Mouse (Mus musculus): ENCODE measurements around the gene Plekhg3.

GRCm38 (mm10) chr12:76604546-76604945 lies 73.9 kb downstream of the Plekhg3 start:
- TF ChIP-seq CTCF (IDR thresholded peaks at IDR 0.05; ENCODE audit: low read depth, low read length) (no peak), POLR2A (IDR thresholded peaks at IDR 0.05; ENCODE audit: extremely low read depth, insufficient read depth, low read length) (no peak)

Data from liver, adult 2 months (tissue).